Mouse (Mus musculus) limb, embryonic 14.5 days (tissue): Measurements from ENCODE around the gene Gabbr2. TPM values are rescaled to one million over a fixed set of nuclear protein-coding genes. Genes with fewer than 3 reads are reported as not detected.
A peak's percentile ranks its signal among the peaks of the same experiment; 100 is the strongest.

Experiments used
- ATAC-seq: fragments of 200-750 bp; cut with Nextera tagmentation; 2 replicates; pipeline ENCODE4 v1.8.0; 2017; ENCODE audit warnings: low read depth, moderate number of reproducible peaks, moderate TSS enrichment; ENCODE audit not compliant: low FRiP score
- DNase-seq: peaks from one replicate; pipeline ENCODE4 v3.0.0-alpha.2; 2015; ENCODE audit warnings: low spot score
- H3K27ac ChIP-seq: fragments of 300-500 bp; sonication (generic); replicated peaks from 2 replicates; pipeline ENCODE4 v1.5.1; 2014; ENCODE audit warnings: low read depth, mild to moderate bottlenecking, low read length, moderate library complexity, mixed read lengths
- H3K27me3 ChIP-seq: fragments of 300-500 bp; sonication (generic); 2 replicates; pipeline ENCODE4 v1.6.1; 2014; ENCODE audit warnings: low read length, mixed read lengths; ENCODE audit not compliant: control insufficient read depth, insufficient read depth
- H3K36me3 ChIP-seq: fragments of 300-500 bp; sonication (generic); 2 replicates; pipeline ENCODE4 v1.6.1; 2014; ENCODE audit warnings: mild to moderate bottlenecking, low read length, moderate library complexity, mixed read lengths; ENCODE audit not compliant: control insufficient read depth, insufficient read depth
- H3K4me1 ChIP-seq: fragments of 300-500 bp; sonication (generic); 2 replicates; pipeline ENCODE4 v1.6.1; 2014; ENCODE audit warnings: antibody characterized with exemption, low read length, mixed read lengths; ENCODE audit not compliant: control insufficient read depth, insufficient read depth
- H3K4me2 ChIP-seq: fragments of 300-500 bp; sonication (generic); replicated peaks from 2 replicates; pipeline ENCODE4 v1.6.1; 2014; ENCODE audit warnings: low read depth, mild to moderate bottlenecking, low read length, moderate library complexity; ENCODE audit not compliant: severe bottlenecking
- H3K4me3 ChIP-seq: fragments of 300-500 bp; sonication (generic); replicated peaks from 2 replicates; pipeline ENCODE4 v1.5.1; 2014; ENCODE audit warnings: low read length
- H3K9ac ChIP-seq: fragments of 300-500 bp; sonication (generic); 2 replicates; pipeline ENCODE4 v1.6.1; 2014; ENCODE audit warnings: mild to moderate bottlenecking, low read depth, low read length, moderate library complexity; ENCODE audit not compliant: severe bottlenecking
- H3K9me3 ChIP-seq: fragments of 300-500 bp; sonication (generic); 2 replicates; pipeline ENCODE4 v1.6.1; 2016; ENCODE audit warnings: low read length; ENCODE audit not compliant: control insufficient read depth
- POLR2A ChIP-seq: fragments of 200-500 bp; IDR thresholded peaks from 2 replicates; pipeline ENCODE4 v1.8.0; 2012; ENCODE audit warnings: inconsistent platforms, mild to moderate bottlenecking, moderate library complexity, borderline replicate concordance; ENCODE audit not compliant: insufficient read depth, insufficient read length; ENCODE audit errors: extremely low read depth
- WGBS: fragments of 180-500 bp; shearing (Covaris S2); extraction: QIAGEN DNeasy Blood & Tissue Kit; methylation state at CpG from one replicate; pipeline ENCODE4 v1.1.7; 2014; 5-methylcytosine and 5-hydroxymethylcytosine counted together
- polyA plus RNA-seq, 2 experiments: library from polyadenylated mRNA; depleted of rRNA in 1 of 2; stranded (reverse) in 1 of 2; unstranded in 1 of 2; fragments of >200 nt; fragmentation: Nextera tagmentation in 1 of 2; extraction: Ambion mirVana in 1 of 2; gene quantifications; 2 replicates each; pipeline versions ENCODE4 v1.2.1 to v1.2.3; 2012 to 2014

Gabbr2 gene
- polyA plus RNA-seq (2012; rRNA removed), result 0.09 and 0.30 TPM in 2 replicates
- polyA plus RNA-seq (2014; fragmentation: Nextera tagmentation; extraction: Ambion mirVana), result 0.07 and 0.15 TPM in 2 replicates

DNA sequence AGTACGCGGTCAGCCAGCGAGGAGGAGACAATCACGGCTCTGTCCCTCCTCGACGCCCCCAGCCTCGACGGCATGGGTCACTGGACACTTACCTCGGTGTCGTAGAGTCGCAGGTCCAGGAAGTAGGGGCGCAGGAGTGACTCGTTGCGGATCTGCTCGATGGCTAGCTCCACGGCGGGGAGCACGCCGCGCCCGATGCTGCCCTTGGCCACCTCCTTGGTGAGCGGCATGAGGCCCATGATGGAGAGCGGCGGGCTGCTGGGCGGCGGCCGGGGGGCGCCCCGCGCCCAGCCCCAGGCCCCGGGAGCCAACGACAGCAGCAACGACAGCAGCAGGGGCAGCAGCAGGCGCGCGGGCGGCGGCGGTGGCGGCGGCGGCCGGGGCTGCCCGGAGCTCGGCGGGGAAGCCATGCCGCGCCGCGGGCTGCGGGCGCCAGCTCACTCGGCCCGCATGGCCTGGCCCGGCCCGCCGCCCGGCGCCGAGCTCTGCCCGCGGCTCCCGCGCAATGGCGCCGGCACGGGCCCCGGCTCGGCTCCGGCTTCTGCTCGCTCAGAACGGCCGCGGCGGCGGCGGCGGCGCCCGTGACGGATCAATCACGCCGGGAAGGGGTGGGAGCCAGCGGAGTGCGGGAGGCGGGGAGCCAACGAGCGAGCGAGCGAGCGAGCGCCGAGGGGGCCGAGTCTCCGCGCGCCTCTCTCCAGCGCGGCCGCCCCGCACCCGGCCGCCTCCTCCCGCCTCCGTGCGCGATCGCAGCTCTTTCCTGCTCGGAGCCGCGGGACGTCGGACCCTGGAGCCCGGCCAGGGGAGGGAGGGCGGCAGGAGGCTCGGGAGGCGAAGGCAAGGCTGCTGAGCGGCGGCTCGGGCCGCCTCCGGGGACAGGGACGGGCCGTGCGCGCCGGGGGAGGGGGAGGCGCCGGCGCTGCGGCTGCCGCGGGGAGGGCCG lies at the start of gene Gabbr2:
Gene Gabbr2 (minus strand): TSS at position 858 of the 943 bp plus-strand sequence.
- peaks cover 60% of the 10 kb centered on the region for H3K27me3 ChIP-seq
- no peak for ATAC-seq
- WGBS, result 1% methylated on average over 69 of the region's 134 CpGs
- DNase-seq, result no peak
- peak within 1 kb of the TSS; percentile 92 for H3K4me2 ChIP-seq
- H3K4me1 ChIP-seq, result no peaks in the 10 kb centered on the region
- H3K27ac ChIP-seq, result no peak within 1 kb of the TSS
- no peaks in the 10 kb centered on the region for H3K36me3 ChIP-seq
- H3K9ac ChIP-seq, result 0 out of 2 replicates have a peak within 1 kb of the TSS, but pooled peaks have one; percentile 7
- no peaks in the 10 kb centered on the region for H3K9me3 ChIP-seq
- peak within 1 kb of the TSS; percentile 49 for H3K4me3 ChIP-seq
- TF ChIP-seq POLR2A, result no peak

DNA sequence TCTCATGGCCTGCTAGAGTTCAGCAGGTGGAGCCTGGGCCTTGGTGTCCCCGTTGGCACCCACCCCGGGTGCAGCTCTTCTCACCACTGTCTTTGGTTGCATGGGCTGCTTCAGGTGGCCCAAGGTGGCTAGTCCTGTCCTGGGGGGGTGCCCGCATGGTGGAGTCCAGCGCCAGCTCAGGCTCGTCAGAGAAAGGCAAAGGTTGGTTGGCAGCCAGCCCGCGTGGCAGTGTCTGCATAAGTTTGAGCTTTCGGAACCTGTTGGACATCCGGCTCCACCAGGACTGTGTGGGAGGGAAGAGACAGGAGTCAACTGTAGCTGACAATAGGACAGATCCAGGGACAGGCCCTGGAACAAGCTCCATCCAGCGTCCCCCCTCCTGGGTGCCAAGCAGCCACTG lies 47.9 kb upstream of the Gabbr2 start:
- no peaks in the 10 kb centered on the region for H3K9me3 ChIP-seq
- DNase-seq, result no peak
- no peaks in the 10 kb centered on the region for H3K27me3 ChIP-seq
- 0 out of 2 replicates have a peak, but pooled peaks cover 4% of the 10 kb centered on the region for H3K4me1 ChIP-seq
- H3K9ac ChIP-seq, result no peak overlapping the region
- no peak overlapping the region for H3K4me3 ChIP-seq
- no peak for TF ChIP-seq POLR2A
- ATAC-seq, result no peak
- H3K4me2 ChIP-seq, result no peak overlapping the region
- 94% methylated on average over 10 of the region's 10 CpGs for WGBS
- H3K36me3 ChIP-seq, result peaks cover 44% of the 10 kb centered on the region
- no peak overlapping the region for H3K27ac ChIP-seq

DNA sequence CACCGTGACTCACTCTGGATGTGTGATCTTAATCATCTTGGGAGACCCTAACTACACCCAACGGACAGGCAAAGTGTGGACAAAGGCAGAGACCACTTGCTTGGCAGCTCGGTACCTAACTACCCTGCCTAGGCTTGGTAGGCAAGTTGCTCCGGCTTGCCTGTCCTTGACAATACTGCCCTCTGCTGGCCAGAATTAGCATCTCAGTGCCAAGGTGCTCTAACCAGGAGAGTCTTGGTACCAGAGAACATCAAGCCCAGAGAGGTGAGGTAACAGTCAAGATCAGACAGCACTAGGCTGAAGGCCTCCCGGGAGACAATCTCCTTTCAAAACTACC lies 45.6 kb upstream of the Gabbr2 start:
- 12% methylated on average over 5 of the region's 5 CpGs for WGBS
- 0 out of 2 replicates have a peak, but pooled peaks cover 4% of the 10 kb centered on the region for H3K4me1 ChIP-seq
- no peak overlapping the region for H3K4me3 ChIP-seq
- H3K4me2 ChIP-seq, result no peak overlapping the region
- ATAC-seq (peak; percentile 69), DNase-seq (peak; percentile 70)
- peaks cover 53% of the 10 kb centered on the region for H3K36me3 ChIP-seq
- H3K9ac ChIP-seq, result no peak overlapping the region
- H3K27me3 ChIP-seq, result no peaks in the 10 kb centered on the region
- TF ChIP-seq POLR2A, result no peak
- no peak overlapping the region for H3K27ac ChIP-seq
- no peaks in the 10 kb centered on the region for H3K9me3 ChIP-seq

DNA sequence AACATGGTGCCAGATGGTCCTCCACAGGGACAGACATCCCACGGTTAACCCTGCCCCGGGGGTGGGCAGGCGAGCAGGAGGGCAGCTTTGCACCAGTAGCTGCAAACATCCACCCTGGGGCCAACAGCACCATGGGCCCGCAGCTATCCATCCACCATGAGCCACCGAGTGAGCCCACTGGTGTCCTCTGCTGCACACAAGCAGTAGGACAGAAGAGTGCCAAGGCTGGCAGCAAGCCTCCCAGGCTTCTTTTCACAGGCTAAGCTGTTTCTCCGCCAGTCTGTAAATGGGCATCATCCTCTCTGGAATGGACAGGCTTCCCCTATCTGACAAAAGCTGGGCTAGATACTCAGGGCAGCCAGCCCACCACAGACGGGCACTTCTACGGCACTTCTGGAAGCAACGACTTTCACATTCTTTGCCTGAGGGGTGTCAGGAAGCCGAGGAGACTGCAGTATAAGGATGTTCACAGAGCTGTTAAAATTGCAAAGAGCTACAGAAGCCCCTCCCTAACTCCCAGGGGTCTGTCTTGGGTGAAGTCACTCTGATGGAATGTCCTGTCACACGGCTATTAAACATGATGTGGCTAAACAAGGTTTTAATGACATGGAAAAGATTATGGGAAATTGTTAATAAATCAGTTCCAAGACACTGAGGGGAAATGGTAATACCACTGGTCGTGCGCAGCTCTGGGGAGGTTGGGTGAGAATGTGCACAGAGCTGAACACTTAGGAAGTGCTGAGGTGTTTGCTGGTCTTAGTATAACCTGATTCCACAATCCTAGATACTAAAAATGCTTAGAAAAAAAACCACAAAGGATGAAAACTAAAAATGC lies 45.0 kb upstream of the Gabbr2 start:
- Histone ChIP-seq H3K4me3 (no peak overlapping the region), H3K27ac (no peak overlapping the region), H3K36me3 (peaks cover 51% of the 10 kb centered on the region), H3K27me3 (no peaks in the 10 kb centered on the region), H3K9ac (no peak overlapping the region), H3K4me2 (no peak overlapping the region), H3K4me1 (0 out of 2 replicates have a peak, but pooled peaks cover 4% of the 10 kb centered on the region), H3K9me3 (no peaks in the 10 kb centered on the region)
- WGBS, result 36% methylated on average over 13 of the region's 13 CpGs
- DNase-seq (no peak), ATAC-seq (no peak)
- TF ChIP-seq POLR2A, result no peak

DNA sequence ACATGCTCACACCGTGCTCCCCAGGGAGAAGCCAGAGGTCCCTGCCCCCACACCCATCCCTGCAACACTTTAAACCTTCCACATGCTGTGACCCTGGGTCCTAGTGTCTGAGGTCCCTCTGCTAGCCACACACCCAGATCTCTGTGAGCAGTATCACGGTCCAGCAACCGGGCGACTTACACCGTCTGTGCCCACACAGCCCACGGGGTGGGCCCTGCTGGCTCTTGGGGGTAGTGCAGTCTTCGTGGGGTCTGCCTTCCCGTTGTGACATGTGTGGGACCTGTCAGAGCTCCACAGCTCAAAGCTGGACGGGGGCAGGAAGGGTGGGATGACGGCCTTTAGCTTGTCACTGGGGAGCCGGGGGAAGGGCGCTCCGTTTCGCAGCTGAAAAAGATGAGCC lies 43.9 kb upstream of the Gabbr2 start:
- ATAC-seq (no peak), DNase-seq (no peak)
- TF ChIP-seq POLR2A, result no peak
- no peak overlapping the region for H3K4me3 ChIP-seq
- H3K9ac ChIP-seq, result no peak overlapping the region
- H3K27me3 ChIP-seq, result no peaks in the 10 kb centered on the region
- H3K27ac ChIP-seq, result no peak overlapping the region
- WGBS, result 78% methylated on average over 14 of the region's 14 CpGs
- H3K4me2 ChIP-seq, result no peak overlapping the region
- H3K36me3 ChIP-seq, result peaks cover 42% of the 10 kb centered on the region
- H3K9me3 ChIP-seq, result no peaks in the 10 kb centered on the region
- 0 out of 2 replicates have a peak, but pooled peaks cover 4% of the 10 kb centered on the region for H3K4me1 ChIP-seq
